Mouse (Mus musculus): ENCODE measurements around the gene Rsl24d1.
"Not testable (repeated sequence)": the region's sequence is repeated elsewhere in the genome, so short reads cannot be mapped to it uniquely, and the experiment has no call there.

Gene Rsl24d1

DNA sequence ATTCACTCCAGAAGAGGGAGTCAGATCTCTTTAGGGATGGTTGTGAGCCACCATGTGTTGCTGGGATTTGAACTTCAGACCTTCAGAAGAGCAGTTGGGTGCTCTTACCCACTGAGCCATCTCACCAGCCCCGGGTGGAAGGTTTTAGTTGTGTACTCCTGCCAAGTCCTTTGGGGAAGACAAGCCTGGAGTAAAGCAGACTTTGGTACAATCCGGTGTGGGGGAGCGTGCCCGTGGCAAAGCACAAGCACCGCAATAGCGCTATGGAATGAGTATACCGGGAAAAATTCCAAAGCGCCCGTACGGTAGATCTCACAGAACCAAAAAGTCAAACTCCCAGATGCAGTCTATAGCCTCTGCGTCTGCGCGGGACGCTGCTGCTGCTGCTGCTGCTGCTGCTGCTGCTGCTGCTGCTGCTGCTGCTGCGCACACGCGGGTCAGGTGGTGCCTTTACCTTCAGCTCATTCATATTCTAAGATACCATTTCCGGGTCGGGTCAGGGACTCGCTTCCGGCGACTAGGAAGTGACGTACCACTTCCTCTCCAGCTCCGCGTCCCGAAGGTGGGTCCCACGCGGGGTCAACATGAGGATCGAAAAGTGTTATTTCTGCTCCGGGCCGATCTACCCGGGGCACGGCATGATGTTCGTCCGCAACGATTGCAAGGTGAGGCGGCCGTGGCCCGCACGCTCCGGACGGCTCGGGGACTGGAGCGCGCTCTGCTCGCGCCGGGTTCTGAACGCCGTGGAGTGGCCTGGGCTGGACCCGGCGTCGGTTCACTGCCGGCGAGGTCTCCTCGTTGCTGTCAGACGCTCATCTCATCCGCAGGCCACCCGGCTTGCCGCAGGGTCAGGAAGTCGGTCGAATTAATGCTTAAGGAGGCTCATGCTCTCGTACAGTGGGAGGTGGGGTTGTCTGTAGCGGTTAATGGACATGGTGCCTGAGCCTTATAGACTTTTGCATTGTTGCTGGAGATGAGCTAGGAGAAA is at the start of gene Rsl24d1:
Rsl24d1 (plus strand) TSS at position 508 of the 988 bp plus-strand sequence.
- DNase-seq (ENCODE audit: low spot score in 2 of 2), result peak; percentile 62 to 77

DNA sequence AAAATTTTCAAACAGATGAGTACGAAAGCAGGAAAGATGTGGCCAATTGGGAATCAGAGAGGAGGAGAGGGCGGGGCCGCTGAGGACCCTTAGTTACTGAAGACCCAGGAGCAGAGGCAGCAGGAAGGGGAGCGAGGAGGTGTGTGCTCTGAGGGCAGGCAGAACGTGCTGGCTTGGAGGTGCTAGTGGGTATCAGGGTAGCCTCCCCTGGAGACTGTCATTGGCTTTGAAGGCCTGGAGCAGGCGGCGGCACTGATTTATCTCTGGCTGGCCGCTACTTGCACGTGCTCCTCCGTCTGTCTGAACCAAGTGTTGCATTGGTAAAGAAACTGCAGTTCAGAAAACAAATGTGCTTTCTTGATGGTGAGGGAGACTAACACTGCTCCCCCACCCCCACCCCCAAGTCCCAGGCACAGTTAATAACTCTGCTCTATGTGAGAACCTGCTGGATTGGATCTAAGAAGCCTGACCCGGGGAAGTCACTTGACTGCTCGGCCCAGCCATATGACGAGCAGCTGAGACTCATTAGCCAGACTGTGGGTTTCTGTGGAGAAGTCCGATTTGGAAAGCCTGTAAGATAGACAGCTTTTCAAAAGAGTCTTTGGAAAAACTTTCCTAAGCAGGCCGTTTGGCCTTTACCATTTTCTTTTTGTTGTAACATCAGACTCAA is 49.5 kb upstream of the Rsl24d1 start:
- DNase-seq (ENCODE audit: low spot score in 2 of 2), result no peak

DNA sequence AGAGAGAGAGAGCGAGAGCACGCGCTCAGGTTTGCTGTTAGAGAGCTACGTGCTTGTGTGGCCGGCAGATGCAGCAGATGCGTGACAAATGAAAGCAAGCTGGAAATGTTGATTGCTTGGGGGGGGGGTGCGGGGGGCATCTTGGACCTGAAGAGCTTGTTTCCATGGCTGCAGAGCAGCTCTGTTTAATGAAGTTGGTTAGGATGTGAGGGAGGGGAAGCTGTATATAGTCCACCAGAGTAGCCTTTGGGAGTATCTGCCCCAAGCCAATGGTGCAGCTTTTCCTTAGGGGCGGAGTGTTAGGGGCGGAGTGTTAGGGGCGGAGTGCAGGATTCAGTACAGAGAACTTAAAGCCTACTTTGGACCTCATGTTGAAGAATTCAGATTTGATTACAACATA is 46.1 kb upstream of the Rsl24d1 start:
- no peak for DNase-seq (ENCODE audit: low spot score in 2 of 2)

DNA sequence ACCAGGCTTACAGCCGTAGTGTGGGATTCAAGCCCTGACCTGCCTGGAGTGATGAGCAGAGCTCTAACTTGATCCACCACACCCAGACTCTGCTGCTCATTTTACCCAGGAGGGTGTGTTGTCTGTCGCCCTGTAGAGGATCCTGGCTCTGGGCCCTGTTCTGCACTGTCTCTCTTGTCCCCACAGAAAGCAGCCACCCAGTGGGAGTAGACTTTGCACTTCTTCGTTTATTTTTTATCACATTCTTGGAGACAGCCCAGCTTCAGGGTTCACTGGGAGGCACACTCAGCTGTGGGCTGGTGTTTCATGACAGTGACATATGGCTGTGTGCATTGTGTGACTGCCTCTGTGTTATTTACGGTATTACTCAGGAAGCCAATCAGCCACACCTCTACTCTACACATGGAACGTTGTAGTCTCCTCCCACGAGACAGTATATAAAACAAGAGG is 45.0 kb upstream of the Rsl24d1 start:
- peak in 1 of 2 experiments; percentile 32 for DNase-seq (ENCODE audit: low spot score in 2 of 2)

DNA sequence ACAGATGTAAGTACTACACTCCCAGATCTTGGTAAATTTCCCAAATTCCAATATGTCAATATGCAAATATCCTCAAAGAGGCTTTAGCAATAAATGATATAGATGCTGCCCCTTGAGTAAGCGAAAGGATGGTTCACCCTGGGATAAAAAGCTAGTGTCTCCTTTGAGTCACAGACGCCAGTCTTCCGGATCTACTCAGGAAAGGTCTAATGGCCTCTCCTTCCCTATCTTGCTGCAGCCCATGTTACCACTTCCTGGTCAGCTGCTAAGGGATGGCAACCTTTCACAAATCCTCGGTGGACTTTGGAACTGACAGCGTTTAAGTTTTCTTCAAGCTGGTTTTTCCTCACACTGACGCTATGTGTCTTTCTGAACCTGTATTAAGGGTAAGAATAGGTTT is 44.5 kb upstream of the Rsl24d1 start:
- DNase-seq (ENCODE audit: low spot score in 2 of 2), result no peak

DNA sequence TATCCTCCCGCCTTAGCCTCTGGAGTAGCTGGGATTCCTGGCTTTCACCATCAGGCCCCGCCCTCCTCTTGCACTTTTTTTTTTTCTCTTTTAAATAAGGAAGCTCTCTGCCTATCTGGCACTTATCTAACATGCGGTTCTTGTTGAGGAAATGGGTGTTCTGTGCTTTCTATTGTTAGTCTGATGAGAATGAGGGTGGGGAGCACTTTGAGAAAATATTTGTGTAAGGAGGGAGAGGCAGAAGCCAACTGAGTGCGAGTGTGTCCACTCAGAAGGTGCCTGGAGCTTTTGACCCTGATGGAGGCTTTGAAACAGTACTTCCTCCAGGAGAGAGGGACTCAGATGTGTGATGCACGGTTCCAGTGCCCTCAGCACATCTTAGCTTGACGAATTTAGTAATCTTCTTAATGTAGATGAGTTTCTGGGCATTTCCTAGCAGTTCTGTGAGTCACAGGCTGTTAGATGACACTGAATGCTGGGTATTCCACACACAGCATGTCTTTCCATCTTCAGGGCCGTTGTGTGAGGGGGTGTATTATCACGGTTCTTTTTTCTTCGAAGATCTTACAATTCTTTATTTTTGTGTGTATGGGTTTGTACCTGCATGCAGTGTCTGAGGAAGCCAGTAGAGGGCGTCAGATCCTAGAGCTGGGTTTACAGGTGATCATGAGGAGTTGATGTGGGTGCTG is 42.1 kb upstream of the Rsl24d1 start:
- DNase-seq (ENCODE audit: low spot score in 2 of 2), result no peak

GRCm38 (mm10) chr9:73072426-73072825 is 40.8 kb upstream of the Rsl24d1 start:
- no peak for DNase-seq (ENCODE audit: low spot score in 2 of 2)

GRCm38 (mm10) chr9:73073169-73073568 is 40.1 kb upstream of the Rsl24d1 start:
- DNase-seq (ENCODE audit: low spot score in 2 of 2), result no peak

DNA sequence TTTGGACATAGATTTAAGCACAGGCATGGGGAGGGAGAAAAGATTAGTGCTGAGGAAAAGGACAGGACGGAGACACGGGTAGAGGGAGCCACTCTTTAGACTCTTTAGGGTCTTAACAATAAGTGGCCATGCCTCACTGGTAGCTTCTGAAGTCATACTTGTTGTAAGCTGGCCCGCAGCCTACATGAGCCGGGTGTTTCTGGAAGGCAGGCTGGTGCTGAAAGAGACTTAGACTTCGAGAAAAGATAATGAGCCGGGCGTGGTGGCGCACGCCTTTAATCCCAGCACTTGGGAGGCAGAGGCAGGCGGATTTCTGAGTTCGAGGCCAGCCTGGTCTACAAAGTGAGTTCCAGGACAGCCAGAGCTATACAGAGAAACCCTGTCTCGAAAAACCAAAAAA is 33.9 kb upstream of the Rsl24d1 start:
- not testable (repeated sequence) for DNase-seq (ENCODE audit: low spot score in 2 of 2)

GRCm38 (mm10) chr9:73079801-73080325 is 33.4 kb upstream of the Rsl24d1 start:
- DNase-seq (ENCODE audit: low spot score in 2 of 2), result no peak

- no peak for DNase-seq (ENCODE audit: low spot score in 2 of 2)
Observed at GRCm38 (mm10) chr9:73082291-73083000, 30.8 kb upstream of the Rsl24d1 start.

GRCm38 (mm10) chr9:73083956-73084355 is 29.3 kb upstream of the Rsl24d1 start:
- DNase-seq (ENCODE audit: low spot score in 2 of 2), result no peak

GRCm38 (mm10) chr9:73085845-73086244 is 27.4 kb upstream of the Rsl24d1 start:
- no peak for DNase-seq (ENCODE audit: low spot score in 2 of 2)

DNA sequence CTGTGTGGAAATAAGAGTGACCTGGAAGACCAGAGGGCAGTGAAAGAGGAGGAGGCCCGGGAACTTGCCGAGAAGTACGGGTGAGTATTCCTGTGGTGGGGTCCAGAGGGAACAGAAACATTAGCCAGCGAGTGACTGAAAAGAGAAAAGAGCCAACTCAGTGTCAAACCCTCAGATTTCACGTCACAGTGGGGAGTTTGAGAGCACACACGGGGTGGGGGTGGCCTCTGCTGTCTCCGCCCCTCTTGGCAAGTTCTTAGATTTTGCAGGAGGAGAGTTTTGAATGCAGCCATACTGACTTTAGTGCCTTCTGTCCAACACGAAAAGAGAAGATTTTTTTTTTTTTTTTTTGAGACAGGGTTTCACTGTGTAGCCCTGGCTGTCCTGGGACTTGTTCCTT is 26.1 kb upstream of the Rsl24d1 start:
- no peak for DNase-seq (ENCODE audit: low spot score in 2 of 2)

DNA sequence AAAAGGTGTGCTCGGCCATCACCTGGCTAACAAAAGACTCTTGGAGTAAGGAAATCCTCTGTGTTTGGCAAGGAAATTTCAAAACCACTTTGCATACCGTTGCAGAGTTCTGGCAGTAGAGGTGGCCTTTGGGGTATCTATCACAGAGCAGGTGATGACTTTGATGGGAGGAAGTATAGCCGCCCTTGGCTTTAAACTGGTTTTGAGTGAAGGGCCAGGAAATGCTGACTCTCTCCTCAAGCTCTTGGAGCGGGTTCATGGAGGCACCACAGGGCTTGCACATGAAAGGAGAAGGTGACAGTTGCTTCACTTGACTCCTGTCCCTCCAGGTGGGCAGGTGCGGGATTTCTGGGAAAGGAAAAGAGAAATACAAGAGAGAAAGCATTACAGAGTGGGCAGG is 25.6 kb upstream of the Rsl24d1 start:
- no peak for DNase-seq (ENCODE audit: low spot score in 2 of 2)

DNA sequence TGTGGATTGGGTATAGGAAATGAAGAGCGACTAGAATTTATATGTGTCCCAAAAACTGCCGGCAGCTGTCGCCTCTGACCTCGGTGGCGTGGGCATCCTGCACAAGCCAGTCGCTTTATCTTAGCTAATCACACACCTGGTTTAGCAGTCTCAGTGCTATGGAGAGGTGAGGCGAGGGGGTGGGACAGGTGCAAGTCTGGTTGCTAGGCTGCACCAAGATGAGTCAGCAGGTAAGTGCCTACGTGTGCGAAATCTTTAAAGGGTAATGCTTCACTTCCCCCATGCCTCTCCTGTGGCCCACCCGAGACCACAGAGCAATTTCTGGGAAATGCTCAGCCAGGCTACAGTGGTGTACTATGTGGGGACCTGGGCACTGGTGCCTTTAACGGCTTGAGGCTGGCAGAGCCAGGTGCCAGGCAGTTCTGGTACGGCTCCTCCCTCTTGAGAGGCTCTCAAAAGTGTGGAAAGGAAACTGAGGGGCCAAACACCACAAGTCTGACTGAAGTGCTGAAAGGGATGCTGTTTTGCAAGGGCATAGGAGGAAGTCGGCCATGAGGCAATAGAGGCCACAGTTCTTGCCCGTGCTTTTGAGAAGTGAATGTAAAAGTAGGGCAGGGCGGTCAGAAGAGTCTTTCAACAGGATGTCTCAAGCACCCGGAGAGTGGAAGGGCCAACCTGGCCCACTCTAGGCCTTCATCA is 23.9 kb upstream of the Rsl24d1 start:
- DNase-seq (ENCODE audit: low spot score in 2 of 2), result peak in 1 of 2 experiments; percentile 34

GRCm38 (mm10) chr9:73090121-73090520 is 23.1 kb upstream of the Rsl24d1 start:
- DNase-seq (ENCODE audit: low spot score in 2 of 2), result no peak

DNA sequence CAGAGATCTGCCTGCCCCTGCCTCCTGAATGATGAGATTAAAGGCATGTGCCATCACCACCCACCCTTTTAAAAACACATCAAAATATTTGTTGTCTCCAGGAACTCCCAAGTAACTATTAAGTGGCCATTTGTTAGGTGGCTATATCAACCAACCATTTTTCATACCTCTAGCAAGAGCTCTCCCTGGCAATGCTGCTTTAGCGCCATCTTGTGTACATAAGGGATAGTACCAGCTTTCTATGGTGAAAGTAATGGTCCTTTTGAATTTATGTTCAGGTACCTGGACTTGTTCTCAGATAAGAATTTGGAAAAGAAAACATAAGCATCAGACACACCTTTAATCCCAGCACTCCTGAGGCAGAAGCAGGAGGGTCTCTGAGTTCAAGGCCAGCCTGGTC is 21.5 kb upstream of the Rsl24d1 start:
- no peak for DNase-seq (ENCODE audit: low spot score in 2 of 2)

- no peak for DNase-seq (ENCODE audit: low spot score in 2 of 2)
Observed at GRCm38 (mm10) chr9:73094580-73094979, 18.6 kb upstream of the Rsl24d1 start.

- no peak for DNase-seq (ENCODE audit: low spot score in 2 of 2)
Observed at GRCm38 (mm10) chr9:73097898-73098297, 15.3 kb upstream of the Rsl24d1 start.

DNA sequence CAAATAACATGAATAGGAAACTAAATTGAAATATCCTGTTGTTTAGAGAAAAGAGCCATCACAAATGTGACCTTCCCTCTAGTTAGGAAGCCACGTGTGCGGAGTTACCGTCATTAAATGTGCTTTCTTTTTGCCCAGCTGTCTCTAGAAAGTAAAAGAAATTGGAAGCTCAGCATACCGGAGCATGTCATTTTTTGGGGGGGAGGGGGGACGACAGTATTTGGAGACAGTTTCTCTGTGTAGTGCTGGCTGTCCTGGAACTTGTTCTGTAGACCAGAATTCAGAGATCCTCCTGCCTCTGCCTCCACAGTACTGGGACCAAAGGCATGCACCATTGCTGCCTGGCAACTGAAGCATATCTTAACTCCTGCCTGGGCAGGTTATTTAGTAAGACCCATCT is 11.7 kb upstream of the Rsl24d1 start, which contains the start of gene Khdc3:
Khdc3 (plus strand) TSS at position 301 of the 400 bp plus-strand sequence.
- no peak for DNase-seq (ENCODE audit: low spot score in 2 of 2)
